In the genomic region with DNA sequence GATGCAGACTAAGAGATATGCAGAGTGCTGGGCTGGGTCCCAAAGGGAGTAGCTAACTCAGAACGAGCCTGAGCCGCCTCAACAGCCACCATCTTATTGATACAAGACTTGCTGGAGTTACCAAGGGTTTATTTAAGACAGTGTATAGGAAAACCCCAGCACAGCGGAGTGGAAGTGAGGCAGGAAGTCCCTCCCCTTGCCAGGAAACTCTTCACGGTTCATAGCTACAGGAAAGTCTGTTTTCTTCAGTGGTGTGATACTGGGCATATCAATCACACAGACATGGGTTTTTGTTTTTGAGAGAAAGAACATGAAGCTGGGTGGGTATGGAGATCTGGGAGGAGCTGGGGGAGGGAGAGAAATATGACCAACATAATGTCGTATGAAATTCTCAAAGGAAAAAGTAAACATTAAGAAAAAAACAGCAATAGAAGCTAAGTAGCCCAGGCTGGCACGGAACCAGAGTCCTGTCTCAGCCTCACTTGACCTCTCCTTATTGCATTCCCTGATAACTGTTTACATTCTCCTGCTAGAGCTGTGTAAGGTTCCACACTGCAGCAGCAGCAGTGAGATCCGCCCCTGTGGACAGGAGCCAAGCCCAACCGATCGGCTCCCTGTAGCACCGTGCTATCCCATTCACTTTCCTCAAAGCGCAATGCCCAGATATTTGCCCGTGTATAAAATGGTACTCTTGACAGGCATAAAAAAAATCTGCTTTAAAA, we compare ENCODE assay signal across 8 mouse cellular contexts.
DNase-seq lines count a peak whose midpoint lies in the region; ATAC-seq lines count a peak whose summit lies in the region.

No protein-coding gene starts in this region.

- peak overlapping the region; percentile 0; the same call in 1 of the 2 replicates for H3K27ac ChIP-seq in brown adipose tissue, adult 24 weeks (replicated peaks; ENCODE audit: low read depth, low read length)

- intact Hi-C loops in left cerebral cortex, postnatal 4 days (cut with DNase I): no loop called here
- intact Hi-C loops in heart, postnatal 10 days (cut with DNase I): loop anchor here (2.0 to 10.0 kb wide), 2 partner anchors 15 to 239 kb away; a partner anchor contains a TSS

- ATAC-seq in megakaryocyte progenitor cell, adult 5-6 weeks (replicated peaks; ENCODE audit: poor library complexity): peak; percentile 22

- peaks cover 25% of the 10 kb centered on the region for H3K4me1 ChIP-seq in brown adipose tissue, adult 24 weeks (ENCODE audit: control insufficient read depth, insufficient read depth, insufficient read length, low read length)

- H3K4me3 ChIP-seq in brown adipose tissue, adult 24 weeks (ENCODE audit: insufficient read depth, low read depth, low read length): peak overlapping the region; percentile 15; the same call in 1 of the 2 replicates

- peak; percentile 42 for DNase-seq in left cerebral cortex, postnatal 4 days
- no peak for DNase-seq in left cerebral cortex, adult 8-10 months (ENCODE audit: low spot score in 2 of 2)
- DNase-seq in heart, postnatal 10 days: peak; percentile 63 to 65
- DNase-seq in kidney, postnatal 14 days: peak; percentile 70
- DNase-seq in thymus, postnatal 4 days: peak; percentile 50
- no peak for DNase-seq in retina, postnatal 1 day

Comparison
In these comparisons a context has a peak if more than half of its experiments do, and no peak if none do; other contexts are left out.
1. DNase-seq: peak in left cerebral cortex, postnatal 4 days (single experiment), heart, postnatal 10 days (2 of 2), kidney, postnatal 14 days (single experiment) and thymus, postnatal 4 days (single experiment); none in left cerebral cortex, adult 8-10 months (0 of 2) and retina, postnatal 1 day (single experiment).